Mouse (Mus musculus) skeletal muscle tissue, adult 2 months (tissue): Measurements from ENCODE around the gene Kif17.

Experiments used
- DNase-seq: peaks from one replicate; pipeline ENCODE4 v3.0.0-alpha.2; 2012; ENCODE audit warnings: low read depth, low spot score

Gene Kif17

GRCm38 (mm10) chr4:138339963-138340362 lies 89.7 kb downstream of the Kif17 start:
- no peak for DNase-seq

DNA sequence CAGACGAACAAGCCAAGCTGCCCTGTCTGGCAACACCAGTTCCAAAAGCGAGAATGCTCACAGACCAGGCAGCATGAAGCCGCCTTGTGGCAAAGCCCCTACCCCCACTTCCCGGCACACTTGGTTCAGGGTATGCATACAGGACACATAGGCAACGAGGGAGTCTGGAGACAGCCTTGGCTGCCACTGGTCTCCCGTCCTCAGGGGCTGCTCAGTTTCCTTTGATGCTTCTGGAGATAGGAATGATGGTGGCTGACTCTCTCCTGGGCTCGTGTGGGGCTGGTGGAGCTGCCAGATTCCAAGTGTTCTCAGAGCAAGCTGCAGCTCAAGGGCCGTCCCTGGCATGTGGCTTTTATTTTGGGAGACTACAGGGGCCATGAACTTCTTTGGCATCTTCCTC lies 91.2 kb downstream of the Kif17 start:
- no peak for DNase-seq

- no peak for DNase-seq
These were observed 91.8 kb downstream of the Kif17 start for GRCm38 (mm10) chr4:138342048-138342447.

GRCm38 (mm10) chr4:138342778-138343177 lies 92.5 kb downstream of the Kif17 start:
- DNase-seq = no peak

DNA sequence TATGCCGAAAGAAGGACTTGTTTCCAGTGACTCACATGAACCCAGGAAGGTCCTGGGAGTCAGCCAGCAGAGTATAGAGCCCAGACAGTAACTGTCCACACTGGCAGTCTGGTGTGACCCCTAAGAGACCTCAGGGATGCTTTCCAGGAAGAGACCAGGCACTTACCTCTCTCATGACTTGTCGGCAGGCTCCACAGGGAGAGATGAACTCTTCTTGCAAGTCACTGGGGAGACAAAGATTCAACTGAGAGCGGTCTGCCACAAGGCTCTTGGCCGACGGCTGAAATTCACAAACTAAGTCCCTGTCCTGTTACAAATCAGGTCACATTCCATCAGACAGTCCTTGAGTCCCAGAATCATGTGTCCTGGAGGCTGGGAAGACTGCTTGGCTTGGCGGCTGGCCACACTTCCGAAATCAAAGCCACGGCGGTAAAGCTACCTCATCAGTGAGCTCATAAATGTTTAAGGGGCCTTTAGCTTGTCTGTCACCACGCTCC lies 93.2 kb downstream of the Kif17 start:
- DNase-seq = no peak

DNA sequence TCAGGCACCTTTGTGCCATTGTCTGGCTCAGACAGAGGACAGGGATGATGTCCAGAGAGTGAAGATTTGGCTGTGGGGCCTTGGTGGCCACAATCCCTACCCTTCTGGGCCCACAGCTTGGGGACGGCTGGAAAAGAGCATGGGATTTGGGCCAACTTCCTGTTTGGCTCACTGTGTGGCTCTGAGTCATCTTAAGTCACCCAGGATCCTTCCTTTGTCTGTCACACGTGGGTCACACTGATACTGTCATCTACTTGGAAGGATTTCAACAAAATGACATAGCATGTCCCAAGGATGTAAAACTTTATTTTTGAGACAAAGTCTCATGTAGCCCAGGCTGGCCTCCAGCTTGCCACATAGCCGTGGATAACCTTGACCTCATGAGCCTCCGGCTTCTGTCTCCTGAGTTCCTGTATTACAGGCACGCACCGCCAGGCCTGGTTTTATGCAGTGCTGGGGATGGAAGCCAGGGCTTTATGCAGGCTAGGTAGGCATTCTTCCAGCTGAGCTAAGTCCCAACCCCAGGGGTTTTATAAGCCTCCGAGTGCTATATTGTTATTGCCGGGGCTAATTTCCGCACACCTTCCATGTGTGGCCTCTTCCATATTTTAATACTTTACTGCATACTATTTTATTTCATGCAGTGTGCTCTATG lies 94.8 kb downstream of the Kif17 start:
- DNase-seq = no peak

GRCm38 (mm10) chr4:138347280-138347679 lies 97.0 kb downstream of the Kif17 start:
- no peak for DNase-seq

DNA sequence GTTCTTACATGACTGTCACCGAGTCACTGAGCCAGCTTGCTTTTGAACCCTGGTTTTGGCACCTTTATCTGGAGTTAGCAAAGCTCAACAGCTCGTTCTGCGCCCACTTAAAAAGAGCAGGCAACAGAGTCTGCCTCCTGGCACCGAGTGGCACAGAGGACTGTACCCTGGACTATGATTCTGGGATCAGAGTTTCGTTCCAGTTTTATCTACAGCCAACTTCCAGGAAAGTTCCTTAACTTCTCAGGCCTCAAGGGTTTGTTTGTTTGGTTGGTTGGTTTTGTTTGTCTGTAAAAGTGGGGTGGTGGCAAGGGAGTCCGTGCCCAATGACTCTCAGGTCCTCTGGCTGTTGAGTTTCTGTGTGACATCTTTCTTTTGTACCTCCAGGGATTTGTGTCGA lies 98.5 kb downstream of the Kif17 start:
- DNase-seq = no peak
